Comparison of ENCODE assay signal across 8 mouse cellular contexts in genomic region chr1:172550551-172550951, GRCm38 (mm10). TPM values are rescaled to one million over a fixed set of nuclear protein-coding genes. Genes with fewer than 3 reads are reported as not detected.
DNase-seq lines count a peak whose midpoint lies in the region; ATAC-seq and TF ChIP-seq lines count a peak whose summit lies in the region.

No protein-coding gene starts in this region.

- H3K9ac ChIP-seq in limb, embryonic 14.5 days (ENCODE audit: low read depth, low read length, severe bottlenecking) = no peak overlapping the region
- peak overlapping the region; percentile 60 for H3K9ac ChIP-seq in midbrain, embryonic 13.5 days (replicated peaks)

- H3K36me3 ChIP-seq in limb, embryonic 14.5 days (ENCODE audit: control insufficient read depth, insufficient read depth, low read length) = no peaks in the 10 kb centered on the region
- H3K36me3 ChIP-seq in midbrain, embryonic 13.5 days = no peaks in the 10 kb centered on the region

- no peaks in the 10 kb centered on the region for H3K27me3 ChIP-seq in limb, embryonic 14.5 days (ENCODE audit: control insufficient read depth, insufficient read depth, low read length)
- H3K27me3 ChIP-seq in midbrain, embryonic 13.5 days = peaks cover 14% of the 10 kb centered on the region

- peak; percentile 86 for DNase-seq in ES-CJ7 (ENCODE audit: low read depth, low spot score)
- DNase-seq in adrenal gland, postnatal 14 days = peak; percentile 72
- DNase-seq in frontal cortex, postnatal 36 days (ENCODE audit: low spot score in 2 of 2) = peak; percentile 38 to 60
- DNase-seq in limb, embryonic 14.5 days (ENCODE audit: low spot score) = peak; percentile 76
- peak; percentile 61 to 66 for DNase-seq in spleen, adult 18-20 months
- no peak for DNase-seq in urinary bladder, adult 2 months (ENCODE audit: low spot score)

- H3K4me2 ChIP-seq in limb, embryonic 14.5 days (replicated peaks; ENCODE audit: low read depth, low read length, severe bottlenecking) = peak overlapping the region; percentile 46
- peak overlapping the region; percentile 66 for H3K4me2 ChIP-seq in midbrain, embryonic 13.5 days (replicated peaks)

- WGBS in limb, embryonic 14.5 days = 5% methylated on average over 8 of the region's 8 CpGs
- WGBS in midbrain, embryonic 13.5 days = under 1% methylated on average over 8 of the region's 8 CpGs

- H3K4me1 ChIP-seq in limb, embryonic 14.5 days (ENCODE audit: control insufficient read depth, insufficient read depth, low read length) = peaks cover 17% of the 10 kb centered on the region
- H3K4me1 ChIP-seq in midbrain, embryonic 13.5 days (replicated peaks) = peaks cover 32% of the 10 kb centered on the region

- ATAC-seq in inflammation-experienced regulatory T-cells, adult 6 months = peak; percentile 80
- ATAC-seq in limb, embryonic 14.5 days (ENCODE audit: low FRiP score, low read depth) = peak; percentile 84
- peak; percentile 91 for ATAC-seq in midbrain, embryonic 13.5 days

- H3K9me3 ChIP-seq in limb, embryonic 14.5 days (ENCODE audit: control insufficient read depth, low read length) = no peaks in the 10 kb centered on the region
- H3K9me3 ChIP-seq in midbrain, embryonic 13.5 days = no peaks in the 10 kb centered on the region

- no peak overlapping the region for H3K27ac ChIP-seq in limb, embryonic 14.5 days (replicated peaks; ENCODE audit: low read depth, low read length)
- H3K27ac ChIP-seq in midbrain, embryonic 13.5 days = no peak overlapping the region

- no peak for TF ChIP-seq POLR2A in limb, embryonic 14.5 days (IDR thresholded peaks at IDR 0.05; ENCODE audit: borderline replicate concordance, extremely low read depth, insufficient read depth, insufficient read length)

- peak overlapping the region; percentile 21 for H3K4me3 ChIP-seq in limb, embryonic 14.5 days (replicated peaks; ENCODE audit: low read length)
- H3K4me3 ChIP-seq in midbrain, embryonic 13.5 days (replicated peaks) = peak overlapping the region; percentile 44

RNA-seq across cellular contexts. Expression of gene Vsig8, which starts 5.2 kb away (rescaled TPM):
- total RNA-seq in adrenal gland, postnatal 14 days (2021) = 0.41 TPM in 1 of 2 replicates, not detected in the other
- polyA plus RNA-seq in inflammation-experienced regulatory T-cells, adult 6 months (2017; shearing (Covaris generic)) = not detected
- polyA plus RNA-seq in limb, embryonic 14.5 days (2012; rRNA removed) = 0.23 and 0.49 TPM in 2 replicates
- 0.30 and 0.40 TPM in 2 replicates for polyA plus RNA-seq in limb, embryonic 14.5 days (2014; fragmentation: Nextera tagmentation; extraction: Ambion mirVana)
- 0.20 TPM in 1 of 2 replicates, not detected in the other for polyA plus RNA-seq in midbrain, embryonic 13.5 days (2015; fragmentation: Nextera tagmentation; extraction: Ambion mirVana)
- polyA plus RNA-seq in urinary bladder, adult 2 months (2012; rRNA removed) = 0.40 and 0.50 TPM in 2 replicates

RNA-seq across cellular contexts. Expression of gene Cfap45, which starts 29.9 kb away (rescaled TPM):
- 0.22 and 1.0 TPM in 2 replicates for total RNA-seq in adrenal gland, postnatal 14 days (2021)
- 1 to 10 TPM in 2 of 3 experiments, under 1 TPM in 1; 0.43 to 1.5 (median 1.2) TPM for polyA plus RNA-seq in inflammation-experienced regulatory T-cells, adult 6 months (2017; shearing (Covaris generic))
- 0.70 and 1.3 TPM in 2 replicates for polyA plus RNA-seq in limb, embryonic 14.5 days (2012; rRNA removed)
- polyA plus RNA-seq in limb, embryonic 14.5 days (2014; fragmentation: Nextera tagmentation; extraction: Ambion mirVana) = 0.97 and 0.98 TPM in 2 replicates
- polyA plus RNA-seq in midbrain, embryonic 13.5 days (2015; fragmentation: Nextera tagmentation; extraction: Ambion mirVana) = 1.9 and 2.0 TPM in 2 replicates
- polyA plus RNA-seq in urinary bladder, adult 2 months (2012; rRNA removed) = 0.66 and 1.2 TPM in 2 replicates

RNA-seq across cellular contexts. Expression of gene Slamf8, which starts 39.8 kb away (rescaled TPM):
- total RNA-seq in adrenal gland, postnatal 14 days (2021) = 0.98 TPM in 1 of 2 replicates, not detected in the other
- polyA plus RNA-seq in inflammation-experienced regulatory T-cells, adult 6 months (2017; shearing (Covaris generic)) = 1 to 10 TPM in 2 of 3 experiments, under 1 TPM in 1; 0.40 to 1.6 (median 1.1) TPM
- 0.30 and 0.74 TPM in 2 replicates for polyA plus RNA-seq in limb, embryonic 14.5 days (2012; rRNA removed)
- polyA plus RNA-seq in limb, embryonic 14.5 days (2014; fragmentation: Nextera tagmentation; extraction: Ambion mirVana) = 0.28 TPM in 1 of 2 replicates, not detected in the other
- polyA plus RNA-seq in midbrain, embryonic 13.5 days (2015; fragmentation: Nextera tagmentation; extraction: Ambion mirVana) = not detected in 2 replicates
- 3.7 and 6.3 TPM in 2 replicates for polyA plus RNA-seq in urinary bladder, adult 2 months (2012; rRNA removed)

RNA-seq across cellular contexts. Expression of gene Tagln2, which starts 50.7 kb away (rescaled TPM):
- total RNA-seq in adrenal gland, postnatal 14 days (2021) = 105 and 120 TPM in 2 replicates
- 100 to 1,000 TPM; 260 to 650 (median 280) TPM for polyA plus RNA-seq in inflammation-experienced regulatory T-cells, adult 6 months (2017; shearing (Covaris generic))
- polyA plus RNA-seq in limb, embryonic 14.5 days (2012; rRNA removed) = 134 and 151 TPM in 2 replicates
- 138 and 155 TPM in 2 replicates for polyA plus RNA-seq in limb, embryonic 14.5 days (2014; fragmentation: Nextera tagmentation; extraction: Ambion mirVana)
- polyA plus RNA-seq in midbrain, embryonic 13.5 days (2015; fragmentation: Nextera tagmentation; extraction: Ambion mirVana) = 44.0 and 49.9 TPM in 2 replicates
- polyA plus RNA-seq in urinary bladder, adult 2 months (2012; rRNA removed) = 139 and 175 TPM in 2 replicates

RNA-seq across cellular contexts. Expression of gene Fcrl6, which starts 51.8 kb away (rescaled TPM):
- not detected in 2 replicates for total RNA-seq in adrenal gland, postnatal 14 days (2021)
- polyA plus RNA-seq in inflammation-experienced regulatory T-cells, adult 6 months (2017; shearing (Covaris generic)) = under 1 TPM in 1 of 3 experiments, not detected in 2; 0.28 TPM
- polyA plus RNA-seq in limb, embryonic 14.5 days (2012; rRNA removed) = 1.4 and 1.5 TPM in 2 replicates
- polyA plus RNA-seq in limb, embryonic 14.5 days (2014; fragmentation: Nextera tagmentation; extraction: Ambion mirVana) = 0.72 and 1.5 TPM in 2 replicates
- not detected in 2 replicates for polyA plus RNA-seq in midbrain, embryonic 13.5 days (2015; fragmentation: Nextera tagmentation; extraction: Ambion mirVana)
- not detected in 2 replicates for polyA plus RNA-seq in urinary bladder, adult 2 months (2012; rRNA removed)
